Comparison of ENCODE assay signal across 17 mouse cellular contexts in the genomic region with DNA sequence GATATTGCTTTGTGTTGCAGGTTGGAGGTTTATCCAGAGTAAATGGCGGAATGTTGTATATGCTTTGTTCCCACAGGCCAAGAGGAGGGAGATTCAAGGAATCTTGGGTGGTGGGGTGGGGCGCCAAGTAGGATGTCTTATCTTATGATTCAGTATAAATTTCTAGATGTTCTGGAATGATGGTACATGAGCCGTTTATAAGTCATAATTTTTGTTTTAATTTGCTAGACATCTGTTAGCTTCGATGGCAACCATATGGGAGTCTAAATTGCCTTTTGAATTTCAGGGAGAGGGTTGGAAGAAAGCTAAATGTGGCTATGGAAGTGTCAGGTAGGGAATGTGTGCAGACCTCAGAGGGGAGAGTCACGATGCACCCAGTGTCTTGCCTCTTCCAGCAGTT.
"Had no signal": no experiment of that assay in that cellular context is flagged by ENCODE, and none has a peak within 500 bp of the region (broad histone marks: within the 10 kb centered on the region; RNA-seq: fewer than 3 reads in every experiment).

No protein-coding gene starts in this region.

- H3K27me3 ChIP-seq: midbrain, embryonic 13.5 days; neural tube, embryonic 13.5 days; stomach, embryonic 15.5 days had no signal

- H3K4me2 ChIP-seq: lung, embryonic 14.5 days; midbrain, embryonic 13.5 days; neural tube, embryonic 13.5 days; stomach, embryonic 15.5 days had no signal

- H3K27ac ChIP-seq: kidney, postnatal 0 days; liver, embryonic 14.5 days; macrophage; midbrain, embryonic 10.5 days; midbrain, embryonic 13.5 days; neural tube, embryonic 13.5 days; stomach, embryonic 15.5 days had no signal

- ATAC-seq: liver, postnatal 0 days; lung, postnatal 0 days; midbrain, embryonic 13.5 days; midbrain, embryonic 16.5 days had no signal

- H3K4me3 ChIP-seq: midbrain, embryonic 10.5 days; midbrain, embryonic 13.5 days; myocyte; neural tube, embryonic 13.5 days; stomach, embryonic 15.5 days had no signal

- H3K9me3 ChIP-seq: midbrain, embryonic 10.5 days; midbrain, embryonic 13.5 days; neural tube, embryonic 13.5 days; stomach, embryonic 15.5 days had no signal

- DNase-seq: kidney, adult 2 months; kidney, postnatal 25 days; liver, postnatal 0 days; lung, embryonic 14.5 days; right cerebral cortex, postnatal 14 days; spleen, adult 18-20 months; thymus, postnatal 36 days had no signal

- H3K9ac ChIP-seq: liver, embryonic 14.5 days; liver, postnatal 0 days; lung, embryonic 14.5 days; midbrain, embryonic 13.5 days; neural tube, embryonic 13.5 days; stomach, embryonic 15.5 days had no signal

- H3K36me3 ChIP-seq: midbrain, embryonic 10.5 days; midbrain, embryonic 13.5 days; neural tube, embryonic 13.5 days; stomach, embryonic 15.5 days had no signal
